In the genomic region with DNA sequence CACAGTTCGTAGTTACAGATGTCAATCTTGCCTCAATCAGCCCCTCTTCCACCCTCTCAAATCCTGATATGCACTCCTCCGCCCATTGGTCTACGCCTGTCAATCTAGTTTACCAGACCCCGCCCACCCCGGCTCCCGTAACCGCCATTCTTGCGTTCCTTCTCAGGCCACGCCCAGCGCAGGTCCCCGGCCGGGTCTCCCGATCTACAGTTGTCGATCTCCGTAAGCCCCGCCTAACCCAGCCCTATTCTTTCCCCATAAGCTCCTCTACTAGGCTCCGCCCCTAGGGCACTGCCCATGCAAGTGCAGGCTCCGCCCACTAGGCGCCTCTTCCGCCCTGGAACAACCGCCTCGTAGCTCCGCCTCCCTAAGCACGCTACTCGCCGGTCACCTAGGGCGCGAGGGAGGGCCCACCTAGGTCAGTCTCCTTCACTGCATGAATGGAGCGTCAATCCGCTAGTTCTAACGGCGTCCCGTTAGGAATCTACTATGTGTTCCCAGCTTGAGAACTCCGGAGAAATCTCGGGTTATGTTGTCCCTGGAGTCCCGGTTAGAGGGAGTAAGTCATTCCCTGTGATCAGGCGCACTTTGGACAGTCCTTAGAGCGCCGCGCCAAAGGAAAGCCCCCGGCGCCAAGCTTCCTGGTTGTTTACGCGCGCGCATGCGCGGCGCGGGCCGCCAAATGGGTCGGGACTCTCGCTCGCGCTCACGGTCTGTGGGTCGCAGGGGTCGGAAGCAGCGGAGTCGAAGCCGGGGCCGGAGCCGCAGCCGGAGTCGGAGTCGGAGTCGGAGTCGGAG, we compare ENCODE assay signal across 8 mouse cellular contexts. TPM values are rescaled to one million over a fixed set of nuclear protein-coding genes. Genes with fewer than 3 reads are reported as not detected.
DNase-seq lines count a peak whose midpoint lies in the region; ATAC-seq and TF ChIP-seq lines count a peak whose summit lies in the region.

A gene (plus strand): TSS at position 554 of the 798 bp plus-strand sequence.

- H3K9ac ChIP-seq in kidney, embryonic 14.5 days (ENCODE audit: low read depth, low read length), result peak within 1 kb of the TSS; percentile 93
- peak within 1 kb of the TSS; percentile 96 for H3K9ac ChIP-seq in limb, embryonic 15.5 days

- no peak for TF ChIP-seq CTCF in bone marrow macrophage, adult 2 months (IDR thresholded peaks at IDR 0.05; ENCODE audit: low read depth, low read length)
- no peak for TF ChIP-seq CTCF in embryonic fibroblast, embryonic 13.5 days (IDR thresholded peaks at IDR 0.05; ENCODE audit: borderline replicate concordance, insufficient read depth, low read length)

- peak within 1 kb of the TSS; percentile 76 for H3K4me2 ChIP-seq in kidney, embryonic 14.5 days (replicated peaks; ENCODE audit: low read depth, low read length)
- peak within 1 kb of the TSS; percentile 74 for H3K4me2 ChIP-seq in limb, embryonic 15.5 days

- peaks cover 53% of the 10 kb centered on the region for H3K36me3 ChIP-seq in kidney, embryonic 14.5 days (ENCODE audit: control insufficient read depth, insufficient read depth, low read length)
- peaks cover 62% of the 10 kb centered on the region for H3K36me3 ChIP-seq in limb, embryonic 15.5 days

- no peaks in the 10 kb centered on the region for H3K9me3 ChIP-seq in kidney, embryonic 14.5 days (ENCODE audit: control insufficient read depth, low read length)
- no peaks in the 10 kb centered on the region for H3K9me3 ChIP-seq in limb, embryonic 15.5 days

- DNase-seq in A20 (ENCODE audit: low read depth, low spot score), result peak; percentile 100
- peak; percentile 100 for DNase-seq in heart, adult 9 months (ENCODE audit: low spot score in 2 of 2)
- peak; percentile 97 to 99 for DNase-seq in monocyte, adult 2 months (ENCODE audit: low read depth in 1 of 2, low spot score in 2 of 2)
- peak; percentile 100 for DNase-seq in spleen, postnatal 36 days (ENCODE audit: low spot score in 2 of 2)

- ATAC-seq in kidney, embryonic 14.5 days (ENCODE audit: low FRiP score, low TSS enrichment), result peak; percentile 91
- peak; percentile 94 for ATAC-seq in limb, embryonic 15.5 days (ENCODE audit: insufficient number of reproducible peaks, low FRiP score, low TSS enrichment, low read depth)

- H3K27ac ChIP-seq in bone marrow macrophage, adult 2 months (ENCODE audit: insufficient read depth, low read depth, low read length), result peak within 1 kb of the TSS; percentile 96
- H3K27ac ChIP-seq in embryonic fibroblast, embryonic 13.5 days (ENCODE audit: insufficient read depth, low read length), result peak within 1 kb of the TSS; percentile 89
- peak within 1 kb of the TSS; percentile 85 for H3K27ac ChIP-seq in kidney, embryonic 14.5 days (ENCODE audit: low read depth, low read length)
- H3K27ac ChIP-seq in limb, embryonic 15.5 days, result peak within 1 kb of the TSS; percentile 92

- TF ChIP-seq POLR2A in bone marrow macrophage, adult 2 months (IDR thresholded peaks at IDR 0.05; ENCODE audit: borderline replicate concordance, low read depth, low read length), result no peak
- TF ChIP-seq POLR2A in embryonic fibroblast, embryonic 13.5 days (IDR thresholded peaks at IDR 0.05; ENCODE audit: low read depth, low read length), result peak; percentile 70

- peak within 1 kb of the TSS; percentile 92 for H3K4me3 ChIP-seq in bone marrow macrophage, adult 2 months (ENCODE audit: insufficient read depth, low read length)
- peak within 1 kb of the TSS; percentile 79 for H3K4me3 ChIP-seq in embryonic fibroblast, embryonic 13.5 days (ENCODE audit: insufficient read depth, low read length)
- H3K4me3 ChIP-seq in kidney, embryonic 14.5 days (ENCODE audit: low read length), result peak within 1 kb of the TSS; percentile 99
- peak within 1 kb of the TSS; percentile 99 for H3K4me3 ChIP-seq in limb, embryonic 15.5 days

- H3K4me1 ChIP-seq in bone marrow macrophage, adult 2 months (ENCODE audit: control insufficient read depth, insufficient read depth, low read length), result peaks cover 15% of the 10 kb centered on the region
- H3K4me1 ChIP-seq in embryonic fibroblast, embryonic 13.5 days (ENCODE audit: control insufficient read depth, insufficient read depth, low read length), result peaks cover 3% of the 10 kb centered on the region; the same call in 1 of the 2 replicates
- H3K4me1 ChIP-seq in kidney, embryonic 14.5 days (ENCODE audit: control insufficient read depth, insufficient read depth, low read length), result peaks cover 32% of the 10 kb centered on the region
- peaks cover 53% of the 10 kb centered on the region for H3K4me1 ChIP-seq in limb, embryonic 15.5 days

- WGBS in kidney, embryonic 14.5 days, result under 1% methylated on average over 68 of the region's 68 CpGs
- WGBS in limb, embryonic 15.5 days, result under 1% methylated on average over 68 of the region's 68 CpGs

- no peaks in the 10 kb centered on the region for H3K27me3 ChIP-seq in kidney, embryonic 14.5 days (ENCODE audit: control insufficient read depth, insufficient read depth, low read length)
- H3K27me3 ChIP-seq in limb, embryonic 15.5 days, result no peaks in the 10 kb centered on the region

RNA-seq across cellular contexts. Expression of the gene that starts here (rescaled TPM):
- 18.1 and 18.2 TPM in 2 replicates for polyA plus RNA-seq in bone marrow macrophage, adult 2 months (2012; ENCODE audit: insufficient read depth, insufficient read length, missing spikeins)
- polyA plus RNA-seq in embryonic fibroblast, embryonic 13.5 days (2011; ENCODE audit: insufficient read length, low read depth, missing spikeins), result 20.0 and 20.1 TPM in 2 replicates
- polyA plus RNA-seq in kidney, embryonic 14.5 days (2014; fragmentation: Nextera tagmentation; extraction: Ambion mirVana), result 21.4 and 29.6 TPM in 2 replicates
- 37.3 and 39.3 TPM in 2 replicates for polyA plus RNA-seq in limb, embryonic 15.5 days (2015; fragmentation: Nextera tagmentation; extraction: Ambion mirVana)

Comparison
In these comparisons a context has a peak if more than half of its experiments do, and no peak if none do; other contexts are left out.
1. Peak in every context shown above with its lines: DNase-seq, ATAC-seq, H3K4me3 ChIP-seq and H3K27ac ChIP-seq.